Mouse (Mus musculus) layer of hippocampus, adult 8-10 months (tissue): Measurements from ENCODE around the gene Jun. TPM values are rescaled to one million over a fixed set of nuclear protein-coding genes. Genes with fewer than 3 reads are reported as not detected.
A peak's percentile ranks its signal among the peaks of the same experiment; 100 is the strongest.

ENCODE experiments used
- DNase-seq, 2 experiments: peaks; one replicate each; pipeline ENCODE4 v3.0.0; 2022; ENCODE audit warnings: low spot score in 2 of 2
- total RNA-seq, 4 experiments: library from RNA; stranded (reverse); gene quantifications; 2 replicates each; pipeline ENCODE4 v1.2.4; 2022

Jun gene
- total RNA-seq, 4 experiments from 2014 or later, result 85.9 to 98.9 (median 93.5) TPM

DNA sequence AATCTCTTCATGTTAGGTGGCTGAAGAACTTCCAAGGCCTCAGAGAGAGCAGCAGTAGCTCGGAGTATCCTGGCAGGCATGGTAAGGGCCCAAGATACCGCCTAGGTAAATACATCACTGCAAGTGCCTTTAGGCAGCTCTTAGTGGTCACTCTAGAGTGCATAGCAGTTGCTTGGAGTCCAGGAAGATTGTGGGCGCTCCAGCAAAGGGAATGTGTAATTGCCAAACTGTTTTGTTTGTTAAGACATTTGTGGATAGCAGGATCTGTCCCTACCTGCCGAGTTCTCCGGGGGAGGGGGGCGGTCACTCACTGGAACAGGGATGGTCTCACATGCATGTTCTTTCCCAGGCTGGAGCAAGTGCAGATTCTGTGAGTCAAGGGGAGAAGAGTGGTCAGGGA lies 22.3 kb upstream of the Jun start:
- DNase-seq, result no peak

DNA sequence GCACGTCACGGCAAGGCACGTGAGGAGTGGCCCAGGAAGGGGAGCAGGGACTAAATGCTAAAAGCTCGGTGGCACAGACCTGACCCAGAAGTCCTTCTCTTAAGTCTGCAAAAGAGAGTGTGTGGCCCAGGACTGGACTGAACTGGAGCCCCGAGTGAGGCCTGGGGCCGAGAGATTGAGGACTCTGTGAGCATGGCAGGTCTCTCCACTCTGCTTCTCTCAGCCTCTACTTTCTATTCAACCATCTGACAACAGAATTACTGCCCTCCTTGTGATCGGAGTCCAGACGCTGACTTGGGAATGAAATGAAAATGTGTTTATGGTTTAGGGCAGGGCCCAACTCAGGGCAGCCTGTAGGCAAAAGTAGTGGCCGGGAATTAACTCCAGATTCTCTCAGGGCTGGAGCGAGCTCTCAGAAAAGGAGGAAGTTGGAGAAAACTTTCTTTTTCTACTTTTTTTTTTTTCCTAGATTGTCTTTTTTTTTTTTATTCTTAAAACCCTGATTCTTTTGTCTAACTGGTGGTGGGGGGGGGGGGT lies 21.3 kb upstream of the Jun start:
- DNase-seq, result no peak

DNA sequence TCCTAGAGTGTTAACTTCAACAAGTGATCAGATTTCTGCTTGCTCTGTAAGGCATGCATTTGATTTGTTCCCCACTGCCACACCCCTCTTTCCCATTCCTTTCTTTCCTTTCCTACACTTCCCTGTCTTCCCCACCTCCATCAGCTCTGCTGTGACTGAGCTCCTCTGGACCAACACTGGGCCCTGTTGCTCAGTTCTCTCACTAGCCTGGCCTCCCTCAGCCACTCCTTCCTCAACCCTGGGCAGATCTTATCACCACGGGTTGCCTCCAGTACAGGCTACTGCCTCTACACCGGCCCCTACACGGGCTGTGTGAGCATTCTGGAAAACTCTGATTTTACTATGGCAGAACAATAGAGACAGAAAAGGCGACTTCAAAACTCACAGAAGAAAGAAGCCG lies 18.4 kb upstream of the Jun start:
- DNase-seq, result no peak

DNA sequence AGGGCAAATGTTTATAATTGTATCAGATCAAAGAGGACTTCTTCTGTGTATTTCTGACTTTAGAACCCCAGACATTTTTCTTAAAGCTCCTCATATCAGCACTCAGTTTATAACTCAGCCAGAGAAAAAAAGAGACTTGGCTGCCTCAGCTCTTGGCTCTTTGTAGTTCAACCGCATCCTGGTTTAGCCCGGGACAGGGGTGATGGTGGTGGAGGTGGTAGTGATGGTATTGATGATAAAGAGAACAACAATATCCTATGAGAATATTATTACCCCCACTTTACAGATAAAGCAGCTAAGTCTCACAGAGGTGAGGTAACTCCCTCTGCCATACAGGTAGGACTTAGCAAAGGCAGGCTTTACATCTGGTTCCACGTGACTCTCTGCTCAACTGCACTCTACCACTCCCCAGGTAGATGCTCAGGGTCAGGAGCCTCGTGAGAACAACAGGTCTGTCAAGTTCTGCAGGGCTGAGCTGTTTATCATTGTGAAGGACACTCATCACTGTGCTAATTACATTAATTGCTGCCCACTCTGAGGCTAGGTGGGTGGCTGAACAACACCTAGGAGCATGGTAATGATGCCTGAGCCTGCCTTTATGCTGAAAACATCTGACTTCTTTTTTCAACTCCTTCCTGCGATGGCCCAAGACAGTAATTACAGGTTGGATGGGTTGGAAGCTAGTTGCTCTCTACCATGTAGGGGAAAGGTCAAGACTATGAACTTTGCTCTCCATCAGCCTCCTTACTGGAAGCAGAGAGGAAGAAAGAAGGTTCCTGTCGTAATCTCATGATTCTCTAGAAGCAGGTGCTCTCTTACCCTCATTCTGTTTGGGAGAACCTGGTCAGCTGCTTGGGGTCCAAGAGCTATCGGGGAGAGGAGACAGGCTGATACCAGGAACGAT lies 16.3 kb upstream of the Jun start:
- no peak for DNase-seq

DNA sequence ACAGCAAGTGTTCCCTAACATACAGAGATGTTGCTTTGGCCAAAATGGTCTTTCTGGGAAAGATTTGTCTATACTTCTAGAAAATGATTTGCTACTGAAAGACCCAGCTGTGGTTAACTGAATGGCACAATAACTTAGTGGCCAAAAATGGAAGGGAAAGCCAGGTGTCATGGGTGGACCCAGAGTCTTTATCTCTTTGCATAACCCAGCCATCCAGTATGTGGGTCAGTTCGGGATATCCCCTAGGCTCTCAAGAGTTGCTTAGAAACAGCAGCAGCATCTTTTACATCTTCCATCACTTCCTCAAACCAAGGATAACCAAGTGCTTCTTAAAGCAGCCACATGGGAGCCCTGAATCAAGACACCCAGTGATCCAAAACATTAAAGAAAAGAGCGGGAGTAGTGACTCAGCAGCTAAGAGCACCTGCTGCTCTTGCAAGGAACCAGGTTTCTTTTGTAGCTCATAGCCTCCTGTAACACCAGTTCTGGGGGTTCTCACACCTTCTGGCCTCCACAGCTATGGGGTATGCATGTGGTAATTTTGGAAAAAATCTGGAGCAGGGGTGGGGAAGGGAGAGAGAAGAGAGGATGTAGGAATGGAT lies 11.7 kb upstream of the Jun start:
- no peak for DNase-seq

DNA sequence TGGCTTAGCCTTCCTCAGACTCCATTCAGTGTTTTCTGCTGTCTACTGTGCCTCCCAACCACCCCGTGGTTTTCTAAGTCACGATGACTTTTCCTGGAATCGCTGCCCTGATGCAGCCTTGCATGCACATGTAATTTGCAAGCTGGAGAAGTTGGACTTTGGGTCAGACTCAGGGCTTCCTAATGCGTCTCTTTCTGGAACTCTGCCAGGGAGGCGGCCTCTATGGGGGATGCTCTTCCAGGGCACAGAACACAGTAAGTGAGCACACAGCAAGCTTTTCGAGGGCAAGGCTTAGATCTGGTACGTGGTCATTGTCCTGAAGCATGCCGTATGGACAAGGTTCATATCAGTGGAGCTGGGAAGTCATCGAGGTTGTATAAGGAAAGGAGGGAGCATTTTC lies 10.9 kb upstream of the Jun start:
- no peak for DNase-seq

DNA sequence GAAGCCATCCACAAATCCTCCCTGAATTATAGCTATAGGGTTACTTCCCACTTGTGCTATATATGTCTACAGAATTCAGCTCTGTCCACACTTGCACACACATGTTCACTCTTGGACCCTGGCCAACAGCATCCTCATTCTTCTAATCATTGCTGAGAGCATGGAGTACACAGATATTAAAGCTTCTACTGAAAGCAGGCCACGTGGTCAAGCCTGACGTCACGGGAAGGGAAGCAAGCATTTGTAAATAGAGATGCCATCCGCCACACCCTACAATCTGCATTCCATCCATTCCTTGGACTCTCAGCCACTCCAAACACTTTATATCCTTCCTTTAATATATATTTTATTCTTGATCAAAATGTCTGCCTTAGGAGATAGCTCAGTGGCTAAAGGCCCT lies 5.2 kb upstream of the Jun start:
- DNase-seq, result no peak

DNA sequence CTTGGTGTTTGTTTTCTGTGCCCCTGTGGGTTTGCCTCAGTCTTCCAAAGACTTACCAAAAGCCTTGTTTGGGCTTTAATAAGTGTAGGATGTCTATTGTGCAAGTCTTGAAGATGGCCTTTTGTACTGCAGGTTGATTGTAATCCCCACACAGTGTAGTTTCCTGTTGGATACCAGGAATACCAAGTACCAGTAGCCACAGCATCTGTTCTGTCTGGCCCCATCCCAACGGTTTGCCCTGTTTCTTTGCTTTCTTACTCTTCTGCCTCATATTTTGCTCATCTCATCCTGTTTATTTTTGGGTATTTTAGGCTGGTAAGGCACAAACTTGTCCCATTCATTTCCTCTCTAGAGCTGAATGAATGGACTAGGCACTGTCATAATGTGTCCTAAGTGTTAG lies 3.3 kb upstream of the Jun start:
- no peak for DNase-seq

DNA sequence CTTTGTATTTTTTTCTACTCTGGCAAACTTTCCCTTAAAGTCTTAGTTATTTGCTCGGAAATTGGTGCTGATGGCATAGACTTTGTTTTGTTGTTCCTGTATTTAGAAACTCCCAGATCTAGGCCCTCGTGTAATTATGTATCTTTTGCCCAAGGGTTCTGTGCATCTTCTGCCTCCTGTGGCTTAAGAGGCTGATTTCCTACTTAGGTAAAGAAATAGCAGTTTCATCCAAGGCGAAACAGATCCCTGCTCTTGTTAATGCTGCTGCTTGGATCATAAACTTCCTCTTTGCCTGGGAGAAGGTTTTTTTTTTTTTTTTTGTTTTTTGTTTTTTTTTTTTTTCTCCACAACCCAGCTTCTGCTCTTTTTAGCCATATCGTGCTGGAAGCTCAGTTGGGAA lies 2.3 kb upstream of the Jun start:
- no peak for DNase-seq

DNA sequence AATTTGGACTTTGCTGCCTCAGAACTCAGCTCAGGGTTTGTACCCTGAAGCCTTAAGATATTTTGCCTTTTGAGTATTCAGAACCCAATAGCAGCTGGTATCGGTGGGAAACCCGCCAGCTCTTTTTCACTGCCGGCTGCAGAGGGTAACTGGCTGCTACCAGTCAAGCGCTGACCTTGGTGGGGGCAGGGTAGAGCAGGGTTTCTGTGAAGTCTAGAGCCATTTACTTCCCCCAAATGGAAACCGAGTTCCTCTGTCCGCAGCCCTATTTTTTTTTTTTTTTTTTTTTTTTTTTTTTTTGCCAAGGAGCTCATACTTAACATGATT lies 1.7 kb upstream of the Jun start:
- DNase-seq, result peak; percentile 42 to 49

DNA sequence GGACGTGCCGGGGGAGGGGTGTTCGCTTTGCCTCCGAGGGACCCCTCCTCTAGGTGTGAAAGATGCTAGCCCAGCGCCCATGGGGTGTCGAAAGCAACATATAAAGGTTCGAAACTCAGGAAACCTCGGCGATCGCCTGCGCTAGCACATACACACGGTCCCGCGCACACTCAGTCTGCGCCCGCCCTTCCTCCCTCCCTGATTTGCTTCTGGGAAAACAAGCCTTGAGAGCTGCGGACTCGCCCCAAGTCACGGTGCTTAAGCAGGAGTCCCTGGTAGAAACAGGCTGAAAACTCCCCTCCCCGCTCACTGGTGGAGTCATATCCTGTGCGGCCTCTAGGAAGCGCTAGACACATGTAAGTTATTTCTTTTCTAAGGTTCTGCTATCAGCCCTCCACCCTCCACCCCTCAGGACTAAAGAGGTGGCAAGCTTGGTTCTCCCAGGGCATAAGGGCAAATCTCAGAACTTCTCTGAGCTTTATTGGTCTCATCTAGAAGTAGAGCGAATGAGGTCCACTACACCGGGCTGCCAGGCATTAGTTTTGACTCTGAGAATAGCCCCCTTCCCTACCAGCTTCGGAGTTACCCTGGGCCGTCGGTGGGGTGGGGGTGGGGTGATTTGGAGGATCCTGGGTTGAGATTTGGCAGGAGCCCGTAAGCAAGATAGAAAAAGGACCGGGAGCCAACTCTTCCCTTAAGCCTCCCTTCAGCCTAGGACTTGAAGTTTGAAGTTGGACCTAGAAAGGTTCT lies 1.2 kb upstream of the Jun start:
- DNase-seq, result peak; percentile 94 to 97

DNA sequence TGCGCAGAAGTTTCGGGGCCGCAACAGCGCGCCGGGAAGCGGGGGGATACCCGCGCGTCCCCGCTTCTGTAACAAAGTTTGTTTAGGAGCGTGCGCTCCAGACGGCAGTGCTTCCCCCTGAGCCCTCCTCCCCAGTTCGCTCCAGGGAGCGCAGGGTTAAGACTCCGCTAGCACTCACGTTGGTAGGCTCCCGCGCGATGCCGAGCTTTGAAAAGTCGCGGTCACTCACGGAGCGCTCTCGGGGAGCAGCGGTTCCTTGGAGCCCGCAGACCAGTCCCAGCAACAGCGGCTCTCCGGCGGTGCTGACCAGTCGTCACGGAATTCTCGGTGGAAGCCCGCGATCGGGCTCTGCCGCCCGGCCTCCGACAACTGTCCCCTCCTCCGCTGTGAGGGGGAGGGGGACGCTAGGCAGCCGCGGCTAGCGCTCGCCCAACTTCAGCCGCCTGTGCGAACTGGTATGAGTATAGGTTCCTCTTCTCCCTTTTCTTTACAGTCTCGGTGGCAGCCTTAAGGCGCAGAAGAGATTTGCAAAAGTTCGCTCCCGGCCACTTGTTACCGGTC lies 631 bp downstream of the Jun start:
- no peak for DNase-seq

DNA sequence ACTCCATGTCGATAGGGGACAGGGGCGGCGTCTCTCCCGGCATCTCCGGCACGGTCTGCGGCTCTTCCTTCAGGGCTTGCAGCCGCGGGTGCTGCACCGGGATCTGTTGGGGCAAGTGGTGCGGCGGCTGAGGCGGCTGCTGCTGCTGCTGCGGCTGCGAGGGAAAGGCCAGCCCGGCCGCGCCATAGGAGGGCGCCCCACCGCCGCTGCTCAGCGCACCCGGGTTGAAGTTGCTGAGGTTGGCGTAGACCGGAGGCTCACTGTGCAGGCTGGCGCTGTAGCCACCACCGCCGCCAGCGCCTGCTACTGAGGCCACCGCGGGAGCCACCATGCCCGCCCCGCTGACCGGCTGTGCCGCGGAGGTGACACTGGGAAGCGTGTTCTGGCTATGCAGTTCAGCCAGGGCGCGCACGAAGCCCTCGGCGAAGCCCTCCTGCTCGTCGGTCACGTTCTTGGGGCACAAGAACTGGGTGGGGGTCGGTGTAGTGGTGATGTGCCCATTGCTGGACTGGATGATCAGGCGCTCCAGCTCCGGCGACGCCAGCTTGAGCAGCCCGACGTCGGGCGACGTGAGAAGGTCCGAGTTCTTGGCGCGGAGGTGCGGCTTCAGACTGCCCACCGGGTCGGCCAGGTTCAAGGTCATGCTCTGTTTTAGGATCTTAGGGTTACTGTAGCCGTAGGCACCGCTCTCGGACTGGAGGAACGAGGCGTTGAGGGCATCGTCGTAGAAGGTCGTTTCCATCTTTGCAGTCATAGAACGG lies 1.3 kb downstream of the Jun start:
- peak; percentile 56 to 80 for DNase-seq

DNA sequence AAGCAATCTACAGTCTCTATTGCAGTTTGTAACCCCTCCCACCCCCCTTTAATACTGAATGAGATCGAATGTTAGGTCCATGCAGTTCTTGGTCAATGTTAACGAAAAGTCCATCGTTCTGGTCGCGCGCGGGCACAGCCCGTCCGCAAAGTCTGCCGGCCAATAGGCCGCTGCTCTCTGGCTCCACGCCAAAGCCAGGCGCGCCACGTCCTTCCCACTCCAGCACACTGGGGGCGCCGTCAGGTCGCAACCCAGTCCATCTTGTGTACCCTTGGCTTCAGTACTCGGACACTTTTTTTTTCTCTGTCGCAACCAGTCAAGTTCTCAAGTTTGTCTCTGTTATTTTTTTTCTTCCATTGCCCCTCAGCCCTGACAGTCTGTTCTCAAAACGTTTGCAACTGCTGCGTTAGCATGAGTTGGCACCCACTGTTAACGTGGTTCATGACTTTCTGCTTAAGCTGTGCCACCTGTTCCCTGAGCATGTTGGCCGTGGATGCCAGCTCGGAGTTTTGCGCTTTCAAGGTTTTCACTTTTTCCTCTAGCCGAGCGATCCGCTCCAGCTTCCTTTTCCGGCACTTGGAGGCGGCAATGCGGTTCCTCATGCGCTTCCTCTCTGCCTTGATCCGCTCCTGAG lies 2.0 kb downstream of the Jun start:
- DNase-seq, result peak; percentile 57 to 71

DNA sequence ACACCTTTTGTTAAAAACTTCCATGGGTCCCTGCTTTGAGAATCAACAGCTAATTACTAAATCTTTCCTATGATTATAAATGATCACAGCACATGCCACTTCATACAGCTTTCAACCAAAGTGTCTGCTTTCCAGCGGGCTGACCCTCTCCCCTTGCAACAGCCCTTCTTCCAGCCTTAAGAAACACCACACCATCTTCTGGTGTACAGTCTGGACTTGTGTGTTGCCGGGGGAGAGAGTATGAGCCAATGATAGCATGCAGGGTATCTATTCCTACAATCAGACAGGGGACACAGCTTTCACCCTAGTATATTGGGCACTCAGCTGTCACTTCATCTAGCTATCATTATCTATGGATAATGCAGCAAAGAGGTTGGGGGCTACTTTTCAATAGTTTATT lies 2.9 kb downstream of the Jun start:
- DNase-seq, result no peak

DNA sequence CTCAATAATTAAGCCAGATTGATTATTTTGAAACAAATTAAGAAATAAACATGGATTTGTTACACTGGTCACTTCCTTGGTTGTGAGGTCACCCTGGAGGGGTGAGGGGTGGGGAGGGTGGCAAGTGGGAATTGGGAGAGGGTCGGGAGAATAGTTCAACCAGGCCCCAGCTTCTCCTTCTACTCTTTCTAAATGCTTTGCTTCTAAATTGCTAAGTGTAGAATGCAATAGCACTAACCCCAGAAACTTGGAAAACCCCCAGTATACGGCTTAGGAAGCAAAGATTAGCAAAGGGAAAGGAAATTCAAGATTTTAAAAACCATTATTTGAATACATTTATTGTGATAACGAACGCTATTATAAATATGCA lies 3.3 kb downstream of the Jun start:
- no peak for DNase-seq

DNA sequence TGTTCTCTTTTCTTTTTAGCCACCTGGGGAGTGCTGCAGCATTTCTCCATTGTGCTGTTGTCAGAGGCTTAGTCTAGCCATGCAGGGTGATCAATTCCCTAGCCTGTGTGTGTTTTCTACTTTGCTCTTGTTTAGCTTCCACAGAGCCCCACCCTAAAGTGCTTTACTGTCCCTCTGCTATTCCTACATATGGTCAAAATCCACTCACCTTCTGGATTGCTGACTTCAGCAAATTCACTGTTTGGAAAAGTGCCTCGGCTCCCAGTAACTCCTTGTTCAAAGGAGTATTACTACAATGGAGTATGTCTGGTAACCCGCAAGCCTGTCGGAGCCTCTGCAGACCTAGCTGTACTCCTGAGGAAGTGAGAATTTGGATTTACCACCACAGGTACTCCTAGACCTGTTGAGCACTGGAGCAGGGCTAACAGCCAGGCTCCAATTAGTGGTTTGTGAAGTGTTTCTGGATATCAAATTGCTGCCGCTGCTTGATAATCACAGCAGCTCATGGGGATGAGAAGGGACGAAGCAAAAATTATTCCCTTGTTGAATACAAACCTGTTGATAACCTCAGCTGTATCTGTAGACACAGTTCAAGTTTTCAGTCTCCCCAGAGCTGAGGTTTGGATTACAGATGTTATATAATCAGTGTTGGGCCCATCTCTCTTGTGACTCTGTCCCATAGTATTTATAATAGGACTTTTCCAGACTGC lies 3.8 kb downstream of the Jun start:
- DNase-seq, result no peak

DNA sequence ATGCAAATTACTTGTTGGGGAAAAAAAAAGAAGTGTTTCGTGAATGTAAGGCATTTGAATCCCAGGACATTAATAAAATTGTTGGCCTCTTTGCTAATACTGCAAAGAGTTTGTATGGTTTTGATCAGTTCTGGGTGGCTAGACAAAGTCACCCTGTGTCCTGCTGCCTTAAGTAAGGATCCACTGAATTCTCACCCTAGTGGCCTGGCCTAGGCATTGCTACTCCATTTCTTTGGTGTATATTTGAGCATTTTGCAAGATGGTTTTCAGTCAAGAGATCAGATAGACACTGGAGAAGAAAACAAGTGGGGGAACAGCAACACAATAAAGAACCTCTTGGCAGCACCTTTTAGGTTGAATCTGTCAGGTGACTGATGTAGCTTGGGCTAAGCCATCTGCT lies 6.9 kb downstream of the Jun start:
- no peak for DNase-seq

DNA sequence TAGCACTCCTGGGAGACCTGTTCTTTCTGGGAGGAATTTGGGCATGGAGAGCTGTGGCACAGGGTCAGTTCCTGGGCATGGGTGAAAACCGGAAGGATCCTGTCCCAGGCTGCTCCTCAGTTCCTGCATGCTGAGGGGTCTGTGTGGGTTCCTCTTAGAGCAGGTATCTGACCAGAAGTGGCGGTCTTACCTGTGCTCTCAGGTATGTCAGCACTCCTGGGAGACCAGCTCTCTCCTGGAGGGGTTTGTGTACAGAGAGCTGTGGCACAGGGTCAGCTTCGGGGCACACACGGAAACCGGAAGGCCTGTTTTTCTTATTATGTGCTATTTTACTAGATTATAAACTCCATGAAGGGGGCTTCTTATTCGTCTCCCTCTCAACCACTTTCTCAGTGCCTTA lies 7.3 kb downstream of the Jun start:
- no peak for DNase-seq

DNA sequence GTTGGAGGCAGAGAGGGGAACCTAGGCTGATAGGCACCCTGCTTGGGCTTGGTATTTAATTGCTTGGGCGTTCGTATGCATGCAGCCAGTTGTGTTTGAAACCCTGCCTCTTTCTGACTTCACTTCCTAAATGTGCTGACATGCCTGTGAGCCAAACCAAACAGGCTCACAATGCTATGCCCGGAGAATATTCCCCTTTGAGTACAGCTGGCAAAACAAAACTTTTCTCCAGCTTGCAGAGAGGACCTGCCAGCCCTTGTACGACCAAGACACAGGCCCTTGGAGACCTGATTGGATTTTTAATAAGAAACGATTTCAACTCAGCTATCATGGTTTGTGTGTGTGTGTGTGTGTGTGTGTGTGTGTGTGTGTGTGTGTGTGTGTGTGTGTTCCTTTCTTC lies 14.0 kb downstream of the Jun start:
- DNase-seq, result no peak
